ENCODE assay signal across 8 mouse cellular contexts in the genomic region with DNA sequence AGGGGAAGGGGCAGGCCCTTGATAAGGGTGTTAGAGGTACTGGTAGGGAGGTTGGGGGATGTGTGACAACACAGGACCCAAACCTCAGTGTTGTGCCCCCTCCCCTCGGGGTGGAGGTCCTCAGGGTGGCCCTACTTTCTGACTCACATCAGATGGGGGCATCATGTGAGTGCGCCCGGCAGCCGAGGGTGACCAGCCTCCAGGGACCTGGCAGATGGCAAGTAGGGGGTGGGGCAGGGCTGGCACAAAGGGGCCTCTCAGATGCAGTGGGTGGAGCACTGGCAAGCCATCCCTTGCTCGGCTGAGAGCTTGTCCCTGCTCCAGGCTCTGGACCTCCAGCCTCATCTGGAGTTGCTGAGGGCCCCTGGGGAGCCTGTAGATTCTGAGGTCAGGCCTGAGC. TPM values are rescaled to one million over a fixed set of nuclear protein-coding genes. Genes with fewer than 3 reads are reported as not detected.
A peak's percentile ranks its signal among the peaks of the same experiment; 100 is the strongest.
DNase-seq lines count a peak whose midpoint lies in the region; ATAC-seq lines count a peak whose summit lies in the region.

No protein-coding gene starts in this region.

- no peaks in the 10 kb centered on the region for H3K36me3 ChIP-seq in hindbrain, embryonic 16.5 days (ENCODE audit: control insufficient read depth, insufficient read depth, low read length)
- H3K36me3 ChIP-seq in midbrain, embryonic 10.5 days: no peaks in the 10 kb centered on the region

- H3K4me1 ChIP-seq in hindbrain, embryonic 16.5 days (ENCODE audit: control insufficient read depth, insufficient read depth, low read depth, low read length): peaks cover 43% of the 10 kb centered on the region
- peaks cover 75% of the 10 kb centered on the region for H3K4me1 ChIP-seq in midbrain, embryonic 10.5 days

- H3K4me2 ChIP-seq in hindbrain, embryonic 16.5 days (ENCODE audit: low read length): peak overlapping the region; percentile 48; the same call in 1 of the 2 replicates

- H3K27me3 ChIP-seq in hindbrain, embryonic 16.5 days (replicated peaks; ENCODE audit: control insufficient read depth, insufficient read depth, low read length): no peaks in the 10 kb centered on the region
- peaks cover 20% of the 10 kb centered on the region for H3K27me3 ChIP-seq in midbrain, embryonic 10.5 days (ENCODE audit: low read depth, poor library complexity, severe bottlenecking)

- peak overlapping the region; percentile 0; the same call in 1 of the 2 replicates for H3K9ac ChIP-seq in hindbrain, embryonic 16.5 days (ENCODE audit: low read depth, low read length)

- no peaks in the 10 kb centered on the region for H3K9me3 ChIP-seq in hindbrain, embryonic 16.5 days (ENCODE audit: control insufficient read depth, low read length)
- no peaks in the 10 kb centered on the region for H3K9me3 ChIP-seq in midbrain, embryonic 10.5 days (replicated peaks)

- H3K27ac ChIP-seq in hindbrain, embryonic 16.5 days (ENCODE audit: low read depth, low read length): peak overlapping the region; percentile 41; the same call in 1 of the 2 replicates
- peak overlapping the region; percentile 83 for H3K27ac ChIP-seq in midbrain, embryonic 10.5 days (replicated peaks)

- ATAC-seq in hindbrain, embryonic 16.5 days: peak; percentile 58
- ATAC-seq in inflammation-experienced regulatory T-cells, adult 6 months: no peak

- DNase-seq in cerebellum, adult 9-11 months: peak; percentile 51
- DNase-seq in cerebellum, adult 11 months: no peak
- peak; percentile 55 for DNase-seq in ovary, postnatal 36 days (ENCODE audit: low spot score)
- no peak for DNase-seq in ovary, postnatal 10 days (ENCODE audit: low spot score)
- DNase-seq in midbrain, embryonic 10.5 days (ENCODE audit: low spot score): no peak
- peak; percentile 81 for DNase-seq in testis, postnatal 10 days (ENCODE audit: low spot score)

- 18% methylated on average over 5 of the region's 5 CpGs for WGBS in hindbrain, embryonic 16.5 days
- WGBS in midbrain, embryonic 10.5 days: 72% methylated on average over 5 of the region's 5 CpGs

- no peak overlapping the region for H3K4me3 ChIP-seq in hindbrain, embryonic 16.5 days (ENCODE audit: low read length)
- 0 out of 2 replicates have a peak overlapping the region, but pooled peaks have one; percentile 3 for H3K4me3 ChIP-seq in midbrain, embryonic 10.5 days

RNA-seq across cellular contexts. Expression of gene Adgrg1, which starts 12.1 kb away (rescaled TPM):
- 112 and 135 TPM in 2 replicates for polyA plus RNA-seq in hindbrain, embryonic 16.5 days (2015; fragmentation: Nextera tagmentation; extraction: Ambion mirVana)
- 116 and 163 TPM in 2 replicates for polyA plus RNA-seq in midbrain, embryonic 10.5 days (2016; fragmentation: Nextera tagmentation; extraction: Ambion mirVana)
- 1 to 10 TPM in 2 of 3 experiments, under 1 TPM in 1; 0.52 to 5.5 (median 4.5) TPM for polyA plus RNA-seq in inflammation-experienced regulatory T-cells, adult 6 months (2017; shearing (Covaris generic))

RNA-seq across cellular contexts. Expression of gene Adgrg3, which starts 30.8 kb away (rescaled TPM):
- polyA plus RNA-seq in hindbrain, embryonic 16.5 days (2015; fragmentation: Nextera tagmentation; extraction: Ambion mirVana): 1.2 and 1.3 TPM in 2 replicates
- 3.8 and 3.9 TPM in 2 replicates for polyA plus RNA-seq in midbrain, embryonic 10.5 days (2016; fragmentation: Nextera tagmentation; extraction: Ambion mirVana)
- polyA plus RNA-seq in inflammation-experienced regulatory T-cells, adult 6 months (2017; shearing (Covaris generic)): under 1 TPM in 2 of 3 experiments, not detected in 1; 0.24 to 0.26 TPM

Comparison
In these comparisons a context has a peak if more than half of its experiments do, and no peak if none do; other contexts are left out.
1. DNase-seq: peak in cerebellum, adult 9-11 months (single experiment), ovary, postnatal 36 days (single experiment) and testis, postnatal 10 days (single experiment); none in cerebellum, adult 11 months (single experiment), ovary, postnatal 10 days (single experiment) and midbrain, embryonic 10.5 days (single experiment).
2. RNA of gene Adgrg1, which starts 12.1 kb away (polyA plus RNA-seq): 116 to 163 TPM in midbrain, embryonic 10.5 days and 112 to 135 TPM in hindbrain, embryonic 16.5 days; 0.52 to 5.5 TPM in inflammation-experienced regulatory T-cells, adult 6 months; every median in the first group is over 10 times any median in the second.